In the genomic region with DNA sequence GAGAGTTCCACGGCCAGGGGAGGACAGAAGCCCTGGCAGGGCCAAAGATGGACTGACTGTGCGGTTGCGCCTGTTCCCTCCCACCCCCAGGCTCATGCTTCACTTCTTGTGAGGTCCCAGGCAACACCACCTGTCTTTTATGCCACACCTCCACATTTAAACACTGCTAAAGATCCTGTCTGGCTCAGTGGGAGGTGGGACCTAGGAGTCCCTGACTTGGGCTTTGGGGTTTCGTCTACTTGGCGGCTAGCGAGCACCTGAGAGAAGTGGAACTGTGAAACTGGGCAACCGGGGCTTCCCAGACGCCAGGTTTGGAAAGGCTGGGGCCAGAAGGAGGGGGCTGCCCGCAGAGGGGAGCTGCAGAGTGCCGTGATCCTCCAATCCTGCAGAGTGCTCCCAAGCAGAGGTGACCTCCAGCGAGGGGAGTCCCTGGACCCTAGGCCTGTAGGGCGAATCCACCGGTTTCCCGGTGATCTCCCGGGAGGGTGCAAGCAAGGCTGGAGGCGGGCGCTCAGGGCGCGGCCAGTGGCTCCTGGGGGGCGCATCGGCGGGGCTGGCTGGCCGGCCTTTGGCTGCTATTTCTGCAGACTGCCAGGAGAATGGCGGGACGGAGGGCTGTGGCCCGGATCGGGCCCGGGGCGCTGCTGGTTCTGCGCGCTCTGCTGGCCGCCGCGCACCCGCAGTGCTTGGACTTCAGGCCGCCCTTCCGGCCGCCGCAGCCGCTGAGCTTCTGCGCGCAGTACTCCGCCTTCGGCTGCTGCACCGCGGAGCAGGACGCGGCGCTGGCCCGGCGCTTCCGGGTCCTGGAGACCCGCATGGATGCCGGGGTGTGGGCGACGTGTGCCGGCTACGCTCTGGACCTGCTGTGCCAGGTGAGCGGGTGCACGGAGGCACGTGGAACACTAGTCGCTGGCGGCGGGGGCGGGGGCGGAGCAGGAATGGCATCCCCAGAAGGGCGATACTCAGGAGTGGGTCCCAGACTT, we compare ENCODE assay signal across 8 mouse cellular contexts. TPM values are rescaled to one million over a fixed set of nuclear protein-coding genes. Genes with fewer than 3 reads are reported as not detected.
DNase-seq lines count a peak whose midpoint lies in the region; ATAC-seq and TF ChIP-seq lines count a peak whose summit lies in the region.

TSS of gene Hhipl1 (plus strand) at position 459 of the 983 bp plus-strand sequence.

- DNase-seq in ovary, postnatal 14 days (ENCODE audit: low spot score), result peak; percentile 41
- DNase-seq in ovary, adult 18-20 months (ENCODE audit: low spot score), result no peak
- DNase-seq in kidney, postnatal 14 days, result peak; percentile 68
- no peak for DNase-seq in thymus, postnatal 36 days
- no peak for DNase-seq in cerebellum, adult 9-11 months

- peak within 1 kb of the TSS; percentile 28 for H3K4me3 ChIP-seq in cortical plate, adult 2 months (ENCODE audit: insufficient read depth, low read length)
- H3K4me3 ChIP-seq in heart, embryonic 12.5 days, result peak within 1 kb of the TSS; percentile 61
- H3K4me3 ChIP-seq in midbrain, embryonic 13.5 days (replicated peaks), result peak within 1 kb of the TSS; percentile 61

- no peaks in the 10 kb centered on the region for H3K36me3 ChIP-seq in heart, embryonic 12.5 days
- no peaks in the 10 kb centered on the region for H3K36me3 ChIP-seq in midbrain, embryonic 13.5 days

- H3K4me2 ChIP-seq in heart, embryonic 12.5 days, result peak within 1 kb of the TSS; percentile 95
- H3K4me2 ChIP-seq in midbrain, embryonic 13.5 days (replicated peaks), result peak within 1 kb of the TSS; percentile 96

- H3K27ac ChIP-seq in cortical plate, adult 2 months (ENCODE audit: insufficient read depth, low read length), result no peak within 1 kb of the TSS
- H3K27ac ChIP-seq in heart, embryonic 12.5 days (ENCODE audit: poor library complexity, severe bottlenecking), result no peak within 1 kb of the TSS
- no peak within 1 kb of the TSS for H3K27ac ChIP-seq in midbrain, embryonic 13.5 days

- H3K27me3 ChIP-seq in heart, embryonic 12.5 days (replicated peaks), result peaks cover 41% of the 10 kb centered on the region
- H3K27me3 ChIP-seq in midbrain, embryonic 13.5 days, result peaks cover 12% of the 10 kb centered on the region; the same call in 1 of the 2 replicates

- no peak for TF ChIP-seq CTCF in cortical plate, adult 2 months (IDR thresholded peaks at IDR 0.05; ENCODE audit: extremely low read depth, insufficient read depth, low read length)

- H3K4me1 ChIP-seq in cortical plate, adult 2 months (ENCODE audit: control insufficient read depth, insufficient read depth, low read length), result no peaks in the 10 kb centered on the region
- peaks cover 4% of the 10 kb centered on the region; the same call in 1 of the 2 replicates for H3K4me1 ChIP-seq in heart, embryonic 12.5 days (replicated peaks)
- peaks cover 27% of the 10 kb centered on the region for H3K4me1 ChIP-seq in midbrain, embryonic 13.5 days (replicated peaks)

- no peaks in the 10 kb centered on the region for H3K9me3 ChIP-seq in heart, embryonic 12.5 days (replicated peaks)
- H3K9me3 ChIP-seq in midbrain, embryonic 13.5 days, result no peaks in the 10 kb centered on the region

- peak within 1 kb of the TSS; percentile 81 for H3K9ac ChIP-seq in heart, embryonic 12.5 days
- H3K9ac ChIP-seq in midbrain, embryonic 13.5 days (replicated peaks), result peak within 1 kb of the TSS; percentile 91

- peak; percentile 57 for ATAC-seq in heart, embryonic 12.5 days (ENCODE audit: insufficient number of reproducible peaks, low FRiP score)
- ATAC-seq in midbrain, embryonic 13.5 days, result peak; percentile 63

- WGBS in heart, embryonic 12.5 days, result 2% methylated on average over 67 of the region's 67 CpGs
- WGBS in midbrain, embryonic 13.5 days, result 5% methylated on average over 67 of the region's 67 CpGs

- TF ChIP-seq POLR2A in cortical plate, adult 2 months (IDR thresholded peaks at IDR 0.05; ENCODE audit: extremely low read depth, insufficient read depth, low read length), result no peak

RNA-seq across cellular contexts. Expression of gene Hhipl1, which starts in this region (rescaled TPM):
- polyA plus RNA-seq in cortical plate, adult 2 months (2012; rRNA removed), result 9.8 and 10.6 TPM in 2 replicates
- polyA plus RNA-seq in heart, embryonic 12.5 days (2016; fragmentation: Nextera tagmentation; extraction: Ambion mirVana), result 0.82 and 1.2 TPM in 2 replicates
- 2.0 and 2.9 TPM in 2 replicates for polyA plus RNA-seq in midbrain, embryonic 13.5 days (2015; fragmentation: Nextera tagmentation; extraction: Ambion mirVana)

Comparison
In these comparisons a context has a peak if more than half of its experiments do, and no peak if none do; other contexts are left out.
1. DNase-seq: peak in ovary, postnatal 14 days (single experiment) and kidney, postnatal 14 days (single experiment); none in ovary, adult 18-20 months (single experiment), thymus, postnatal 36 days (0 of 2) and cerebellum, adult 9-11 months (single experiment).
2. Peak in every context shown above with its lines, with median percentiles within 50 percentile points of each other: H3K4me3 ChIP-seq.